Mouse (Mus musculus): ENCODE results near the gene Llph. TPM values are rescaled to one million over a fixed set of nuclear protein-coding genes. Genes with fewer than 3 reads are reported as not detected.

The Llph gene
- polyA plus RNA-seq, 2 experiments = 34.6 to 50.9 TPM

- DNase-seq (ENCODE audit: low spot score) = no peak
- no peak for ATAC-seq (ENCODE audit: low FRiP score, low read depth)
- WGBS = 13% methylated on average over 7 of the region's 7 CpGs
- H3K4me3 ChIP-seq (replicated peaks; ENCODE audit: low read length) = no peak overlapping the region
- TF ChIP-seq POLR2A (IDR thresholded peaks at IDR 0.05; ENCODE audit: borderline replicate concordance, extremely low read depth, insufficient read depth, insufficient read length) = no peak
- H3K27ac ChIP-seq (replicated peaks; ENCODE audit: low read depth, low read length) = peak overlapping the region; percentile 73
- no peaks in the 10 kb centered on the region for H3K9me3 ChIP-seq (ENCODE audit: control insufficient read depth, low read length)
- H3K36me3 ChIP-seq (ENCODE audit: control insufficient read depth, insufficient read depth, low read length) = no peaks in the 10 kb centered on the region
- H3K27me3 ChIP-seq (ENCODE audit: control insufficient read depth, insufficient read depth, low read length) = no peaks in the 10 kb centered on the region
- peak overlapping the region; percentile 44; the same call in 1 of the 2 replicates for H3K4me2 ChIP-seq (replicated peaks; ENCODE audit: low read depth, low read length, severe bottlenecking)
- no peak overlapping the region for H3K9ac ChIP-seq (ENCODE audit: low read depth, low read length, severe bottlenecking)
- H3K4me1 ChIP-seq (ENCODE audit: control insufficient read depth, insufficient read depth, low read length) = peaks cover 47% of the 10 kb centered on the region
Observed at GRCm38 (mm10) chr10:120273335-120273734, 46.5 kb downstream of the Llph start.

GRCm38 (mm10) chr10:120279482-120280128 lies 52.7 kb downstream of the Llph start:
- H3K4me3 ChIP-seq (replicated peaks; ENCODE audit: low read length) = no peak overlapping the region
- no peak for DNase-seq (ENCODE audit: low spot score)

GRCm38 (mm10) chr10:120280375-120280774 lies 53.5 kb downstream of the Llph start:
- H3K4me3 ChIP-seq (replicated peaks; ENCODE audit: low read length) = no peak overlapping the region
- H3K9me3 ChIP-seq (ENCODE audit: control insufficient read depth, low read length) = no peaks in the 10 kb centered on the region
- no peak overlapping the region for H3K9ac ChIP-seq (ENCODE audit: low read depth, low read length, severe bottlenecking)
- H3K27ac ChIP-seq (replicated peaks; ENCODE audit: low read depth, low read length) = no peak overlapping the region
- no peak overlapping the region for H3K4me2 ChIP-seq (replicated peaks; ENCODE audit: low read depth, low read length, severe bottlenecking)
- ATAC-seq (ENCODE audit: low FRiP score, low read depth) (no peak), DNase-seq (ENCODE audit: low spot score) (no peak)
- no peaks in the 10 kb centered on the region for H3K36me3 ChIP-seq (ENCODE audit: control insufficient read depth, insufficient read depth, low read length)
- 62% methylated on average over 4 of the region's 4 CpGs for WGBS
- no peaks in the 10 kb centered on the region for H3K27me3 ChIP-seq (ENCODE audit: control insufficient read depth, insufficient read depth, low read length)
- TF ChIP-seq POLR2A (IDR thresholded peaks at IDR 0.05; ENCODE audit: borderline replicate concordance, extremely low read depth, insufficient read depth, insufficient read length) = no peak
- H3K4me1 ChIP-seq (ENCODE audit: control insufficient read depth, insufficient read depth, low read length) = peaks cover 13% of the 10 kb centered on the region; the same call in 1 of the 2 replicates

More at GRCm38 (mm10) chr10:120279482-120280128, 52.7 kb downstream of the Llph start:
- Histone ChIP-seq H3K27me3 (ENCODE audit: control insufficient read depth, insufficient read depth, low read length) (no peaks in the 10 kb centered on the region), H3K9ac (ENCODE audit: low read depth, low read length, severe bottlenecking) (no peak overlapping the region), H3K4me2 (replicated peaks; ENCODE audit: low read depth, low read length, severe bottlenecking) (no peak overlapping the region), H3K4me1 (ENCODE audit: control insufficient read depth, insufficient read depth, low read length) (peaks cover 14% of the 10 kb centered on the region; the same call in 1 of the 2 replicates), H3K27ac (replicated peaks; ENCODE audit: low read depth, low read length) (no peak overlapping the region), H3K9me3 (ENCODE audit: control insufficient read depth, low read length) (no peaks in the 10 kb centered on the region), H3K36me3 (ENCODE audit: control insufficient read depth, insufficient read depth, low read length) (no peaks in the 10 kb centered on the region)
- no peak for ATAC-seq (ENCODE audit: low FRiP score, low read depth)
- TF ChIP-seq POLR2A (IDR thresholded peaks at IDR 0.05; ENCODE audit: borderline replicate concordance, extremely low read depth, insufficient read depth, insufficient read length) = no peak
- WGBS = 78% methylated on average over 12 of the region's 12 CpGs

- Histone ChIP-seq H3K4me3 (replicated peaks; ENCODE audit: low read length) (no peak overlapping the region), H3K27me3 (ENCODE audit: control insufficient read depth, insufficient read depth, low read length) (no peaks in the 10 kb centered on the region), H3K36me3 (ENCODE audit: control insufficient read depth, insufficient read depth, low read length) (no peaks in the 10 kb centered on the region), H3K4me1 (ENCODE audit: control insufficient read depth, insufficient read depth, low read length) (peaks cover 6% of the 10 kb centered on the region; the same call in 1 of the 2 replicates), H3K27ac (replicated peaks; ENCODE audit: low read depth, low read length) (no peak overlapping the region), H3K9ac (ENCODE audit: low read depth, low read length, severe bottlenecking) (no peak overlapping the region), H3K4me2 (replicated peaks; ENCODE audit: low read depth, low read length, severe bottlenecking) (no peak overlapping the region), H3K9me3 (ENCODE audit: control insufficient read depth, low read length) (no peaks in the 10 kb centered on the region)
- WGBS = 86% methylated on average over 5 of the region's 5 CpGs
- ATAC-seq (ENCODE audit: low FRiP score, low read depth) (no peak), DNase-seq (ENCODE audit: low spot score) (no peak)
- TF ChIP-seq POLR2A (IDR thresholded peaks at IDR 0.05; ENCODE audit: borderline replicate concordance, extremely low read depth, insufficient read depth, insufficient read length) = no peak
Observed at GRCm38 (mm10) chr10:120281700-120282099, 54.8 kb downstream of the Llph start.

Other genes starting within 250 kb of the Llph start
- 10.6 and 11.0 TPM in 2 replicates for gene Helb, start 114.1 kb upstream of the Llph start, polyA plus RNA-seq (2012; rRNA removed)
- 6.1 and 6.8 TPM in 2 replicates for gene Helb, start 114.1 kb upstream of the Llph start, polyA plus RNA-seq (2014; fragmentation: Nextera tagmentation; extraction: Ambion mirVana)
- 84.1 and 103 TPM in 2 replicates for gene Tmbim4, start 25.5 kb upstream of the Llph start, polyA plus RNA-seq (2012; rRNA removed)
- gene Tmbim4, start 25.5 kb upstream of the Llph start, polyA plus RNA-seq (2014; fragmentation: Nextera tagmentation; extraction: Ambion mirVana) = 94.1 and 106 TPM in 2 replicates
- 1.9 and 2.5 TPM in 2 replicates for gene Irak3, start 24.9 kb upstream of the Llph start, polyA plus RNA-seq (2012; rRNA removed)
- gene Irak3, start 24.9 kb upstream of the Llph start, polyA plus RNA-seq (2014; fragmentation: Nextera tagmentation; extraction: Ambion mirVana) = 3.2 and 3.4 TPM in 2 replicates
- 75.5 and 90.3 TPM in 2 replicates for gene Hmga2, start 249.4 kb downstream of the Llph start, polyA plus RNA-seq (2012; rRNA removed)
- 32.0 and 38.9 TPM in 2 replicates for gene Hmga2, start 249.4 kb downstream of the Llph start, polyA plus RNA-seq (2014; fragmentation: Nextera tagmentation; extraction: Ambion mirVana)